Mouse (Mus musculus) E14TG2a.4 (cell line): Measurements from ENCODE around the gene Uevld.

Experiments used
- CTCF ChIP-seq: conservative IDR thresholded peaks from 2 replicates; pipeline ENCODE4 v1.5.1; 2014; ENCODE audit warnings: low read length
- NANOG ChIP-seq: IDR thresholded peaks from 2 replicates; pipeline ENCODE4 v1.6.1; 2014; ENCODE audit warnings: borderline replicate concordance, low read length, mixed read lengths

GRCm38 (mm10) chr7:46916376-46916775 lies 42.0 kb downstream of the Uevld start:
- TF ChIP-seq CTCF (no peak), NANOG (no peak)
